Mouse (Mus musculus) urinary bladder, postnatal 14 days (tissue): ENCODE measurements at regions not wholly inside any gene's neighbourhood (a gene's known extent, or its start where the extent isn't known, plus 50 kb on each side); places are given as distances from the start of the nearest gene placed in this dataset.

Experiments
- DNase-seq: peaks from one replicate; pipeline ENCODE4 v3.0.0; 2021; ENCODE audit warnings: low spot score

DNA sequence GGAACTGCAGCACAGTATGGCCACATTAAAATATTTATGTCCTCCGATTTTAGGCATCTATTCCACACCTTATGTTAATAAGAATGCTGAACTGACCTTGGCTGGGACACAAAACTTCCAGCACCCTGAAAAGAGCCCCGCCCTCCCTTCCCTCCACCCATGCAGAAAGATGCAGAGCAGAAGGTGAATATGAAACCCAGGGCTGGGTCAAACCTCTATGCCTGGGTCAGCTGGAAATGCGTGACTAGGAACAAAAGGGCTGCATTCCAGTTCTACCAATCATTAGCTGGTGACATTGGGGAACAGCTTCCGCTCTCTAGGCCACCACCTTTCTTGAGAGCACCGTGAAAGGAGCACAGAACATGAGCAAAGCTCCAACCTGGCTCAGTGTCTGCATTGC, 114.9 kb upstream of the Slc24a5 start:
- no peak for DNase-seq

DNA sequence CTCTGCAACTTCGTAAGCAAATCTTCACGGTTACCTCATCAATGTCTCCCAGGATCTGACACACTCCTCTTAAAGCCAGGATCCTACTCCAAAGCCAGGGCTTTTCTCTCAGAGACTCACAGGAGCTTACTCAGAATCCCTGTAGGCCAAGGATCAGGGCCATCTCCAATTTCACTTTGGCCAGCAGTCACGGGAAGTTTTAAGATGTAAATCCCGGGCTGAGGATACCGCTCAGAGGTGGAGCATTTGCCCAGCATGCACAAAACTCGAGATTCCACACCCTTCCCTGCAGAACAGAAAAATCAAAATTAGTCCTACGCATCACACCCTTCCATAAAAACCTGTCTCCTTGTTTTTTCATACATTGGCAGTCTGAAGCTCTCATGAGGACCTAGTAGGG, 112.1 kb upstream of the Slc24a5 start:
- no peak for DNase-seq

DNA sequence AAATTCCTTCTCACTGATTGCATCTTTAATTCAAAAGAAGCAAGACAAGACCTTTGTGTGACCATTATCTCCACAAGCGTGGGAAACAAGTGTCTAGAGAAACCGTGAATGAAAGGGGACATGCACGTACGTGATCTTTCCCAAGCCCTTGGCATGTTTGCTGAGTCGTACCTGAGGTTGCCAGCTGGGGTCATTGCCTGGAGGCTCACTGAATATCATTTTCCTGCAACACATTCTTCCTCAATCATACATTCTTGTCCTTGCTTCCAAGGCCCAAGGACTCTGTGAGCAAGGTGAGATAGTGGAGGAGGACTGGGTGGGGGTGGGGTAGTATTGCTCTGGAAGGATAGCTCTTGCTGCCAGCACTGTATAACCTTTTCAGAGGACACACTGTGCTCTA, 108.5 kb upstream of the Slc24a5 start:
- DNase-seq: no peak

DNA sequence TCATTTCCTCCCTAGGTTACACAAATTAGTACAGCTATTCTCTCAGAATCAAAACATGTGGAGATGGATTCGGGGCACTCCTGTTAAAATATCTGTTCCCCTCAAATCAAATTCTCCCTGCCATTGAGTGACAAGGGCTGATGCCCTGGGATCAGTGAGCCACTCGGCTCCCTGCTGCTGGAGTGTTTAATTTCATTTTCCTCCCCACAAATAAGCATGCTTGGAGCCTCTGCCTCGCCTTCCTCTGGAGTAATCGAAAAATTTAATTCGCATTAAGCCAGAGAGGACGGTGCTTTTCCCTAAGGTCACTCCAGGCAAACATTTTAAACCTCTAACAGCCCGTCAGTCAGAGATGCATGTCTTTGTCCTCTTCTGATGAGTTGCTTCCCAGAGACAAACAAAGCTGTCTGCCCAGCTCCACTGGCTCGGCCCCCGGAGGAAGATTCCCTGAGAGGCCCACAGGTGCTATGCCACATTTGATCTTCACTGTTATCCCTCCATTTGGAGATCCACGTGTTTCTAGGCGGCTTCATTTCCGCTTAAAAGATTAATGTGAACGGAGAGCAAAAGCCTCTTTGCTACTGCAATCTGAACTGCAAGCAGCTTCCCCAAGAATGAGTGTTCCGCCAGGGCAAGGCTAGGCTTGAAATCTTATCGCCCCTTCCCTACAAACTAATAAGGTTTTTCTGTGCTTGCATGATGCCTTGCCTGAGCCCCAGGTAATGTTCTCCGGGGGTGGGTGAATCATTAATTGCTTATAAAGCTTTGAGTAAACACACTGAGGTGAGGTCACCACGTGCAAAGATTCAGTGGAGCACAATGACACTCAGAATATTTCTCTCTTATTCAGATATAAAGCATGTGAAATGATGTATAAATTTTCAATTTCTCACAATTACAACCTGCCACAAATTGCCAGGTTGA, 95.8 kb upstream of the Slc24a5 start:
- DNase-seq: peak; percentile 43

DNA sequence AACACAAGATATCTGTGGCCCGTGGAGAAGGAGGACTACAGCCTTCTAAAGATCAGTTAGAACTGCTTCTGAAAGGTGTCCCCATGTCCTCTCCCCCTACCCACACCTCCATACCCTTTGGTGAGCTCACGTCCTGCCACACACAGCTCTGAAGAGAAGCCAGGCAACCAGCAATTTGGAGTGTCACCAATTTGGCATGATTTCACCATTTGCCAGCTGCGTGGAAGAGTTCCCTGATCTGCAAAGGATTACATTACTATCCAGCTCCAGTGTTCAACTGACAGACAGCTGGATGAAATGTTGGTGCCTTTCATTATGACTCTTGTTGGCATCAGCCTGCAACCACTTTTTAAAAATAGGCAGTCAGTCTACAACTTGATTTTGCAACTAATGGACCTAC, 92.8 kb upstream of the Slc24a5 start:
- DNase-seq: no peak

DNA sequence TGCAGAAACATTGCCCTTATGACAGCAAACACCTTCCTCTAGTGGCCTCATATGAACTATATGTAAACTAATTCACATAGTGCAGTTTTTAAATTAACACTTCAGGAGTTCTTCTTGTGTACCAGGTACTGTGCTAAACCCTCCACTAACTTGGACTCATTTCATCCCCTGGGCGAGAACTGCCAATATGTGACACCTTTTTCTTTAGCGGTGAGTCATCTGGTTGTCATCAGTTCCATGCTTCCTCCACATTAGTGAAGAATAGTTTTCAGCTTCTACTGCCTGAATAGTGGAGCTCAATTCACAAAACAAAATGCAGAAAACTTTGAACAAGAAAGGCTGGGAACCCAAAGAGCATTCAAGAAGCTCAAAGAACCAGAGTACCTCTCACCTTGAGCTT, 76.9 kb upstream of the Slc24a5 start:
- no peak for DNase-seq

DNA sequence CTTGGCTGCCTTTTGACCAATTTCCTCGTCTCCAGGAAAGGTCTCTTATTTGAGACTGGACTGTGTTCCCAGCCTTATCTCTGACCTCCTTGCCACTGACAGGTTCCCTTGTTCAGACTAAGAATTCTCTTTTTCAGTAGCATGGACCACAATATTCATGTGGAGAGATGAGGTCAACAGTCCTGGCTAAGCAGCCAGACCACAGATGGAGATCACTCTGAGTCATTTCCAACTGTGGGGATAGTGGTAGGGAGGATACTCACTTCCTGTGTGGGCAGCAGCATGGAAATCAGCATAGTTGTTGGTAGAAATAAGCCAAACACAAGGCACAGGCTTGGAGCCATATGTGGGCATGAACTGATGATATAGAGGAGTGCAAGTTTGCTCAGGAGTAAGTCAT, 52.9 kb upstream of the Slc24a5 start:
- no peak for DNase-seq

DNA sequence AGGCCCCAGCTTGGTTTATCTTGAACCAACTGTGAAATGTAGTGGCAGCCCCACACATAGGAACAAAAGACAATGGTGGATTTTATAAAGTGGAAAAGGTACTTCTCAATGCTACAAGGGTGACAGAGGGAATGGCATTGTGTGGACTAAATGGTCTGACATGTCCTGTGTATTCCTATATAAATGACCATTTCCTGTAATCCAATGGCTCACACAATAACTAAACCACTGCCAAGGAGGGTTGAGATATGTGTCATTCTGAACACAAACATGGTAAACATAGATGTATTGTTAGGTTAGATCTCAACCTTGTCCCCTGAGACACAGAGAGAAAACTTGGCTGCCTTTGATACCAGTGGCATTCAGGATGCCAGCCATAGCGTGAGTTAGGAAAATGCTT, 51.0 kb upstream of the Slc24a5 start:
- DNase-seq: no peak
